10 mouse cellular contexts compared by ENCODE assay signal in genomic region chr2:31082639-31083038, GRCm38 (mm10). TPM values are rescaled to one million over a fixed set of nuclear protein-coding genes. Genes with fewer than 3 reads are reported as not detected.
DNase-seq lines count a peak whose midpoint lies in the region; ATAC-seq and TF ChIP-seq lines count a peak whose summit lies in the region.
"Had no signal": no experiment of that assay in that cellular context is flagged by ENCODE, and none has a peak within 500 bp of the region (broad histone marks: within the 10 kb centered on the region; RNA-seq: fewer than 3 reads in every experiment).

No protein-coding gene starts in this region.

- no peak overlapping the region for H3K4me3 ChIP-seq in kidney, adult 2 months (ENCODE audit: insufficient read depth, low read depth, low read length)
- H3K4me3 ChIP-seq in kidney, embryonic 15.5 days (replicated peaks): no peak overlapping the region
- H3K4me3 ChIP-seq in liver, embryonic 14.5 days (ENCODE audit: insufficient read depth in 1 of 2, low read depth in 2 of 2, low read length in 2 of 2): 0 out of 4 replicates have a peak overlapping the region, but pooled peaks of 1 of the 2 experiments have one; percentile 8
- no peak overlapping the region for H3K4me3 ChIP-seq in spleen, adult 2 months (ENCODE audit: extremely low read depth, insufficient read depth, insufficient read length)
- no peak overlapping the region for H3K4me3 ChIP-seq in forebrain, embryonic 10.5 days
- H3K4me3 ChIP-seq: limb, embryonic 12.5 days; neural tube, embryonic 15.5 days had no signal

- H3K9ac ChIP-seq in kidney, embryonic 15.5 days: no peak overlapping the region
- no peak overlapping the region; the same call in 1 of the 2 replicates for H3K9ac ChIP-seq in liver, embryonic 14.5 days (replicated peaks)
- H3K9ac ChIP-seq: limb, embryonic 12.5 days; neural tube, embryonic 15.5 days had no signal

- no peaks in the 10 kb centered on the region for H3K27me3 ChIP-seq in kidney, adult 2 months (replicated peaks; ENCODE audit: control insufficient read depth, insufficient read depth, low read length)
- no peaks in the 10 kb centered on the region for H3K27me3 ChIP-seq in kidney, embryonic 15.5 days
- no peaks in the 10 kb centered on the region for H3K27me3 ChIP-seq in liver, embryonic 14.5 days (ENCODE audit: control insufficient read depth, insufficient read depth, low read length)
- H3K27me3 ChIP-seq in spleen, adult 2 months (ENCODE audit: control insufficient read depth, insufficient read depth, low read length): no peaks in the 10 kb centered on the region
- H3K27me3 ChIP-seq in forebrain, embryonic 10.5 days (ENCODE audit: poor library complexity, severe bottlenecking): no peaks in the 10 kb centered on the region
- H3K27me3 ChIP-seq: limb, embryonic 12.5 days; neural tube, embryonic 15.5 days had no signal

- no peak for ATAC-seq in kidney, embryonic 15.5 days (replicated peaks; ENCODE audit: low FRiP score)
- peak; percentile 72 for ATAC-seq in liver, embryonic 14.5 days (ENCODE audit: insufficient read depth)
- no peak for ATAC-seq in frontal cortex, adult (ENCODE audit: low TSS enrichment)

- WGBS in kidney, adult 2 months: 83% methylated on average over 17 of the region's 17 CpGs
- 76% methylated on average over 17 of the region's 17 CpGs for WGBS in kidney, embryonic 15.5 days
- 26% methylated on average over 17 of the region's 17 CpGs for WGBS in liver, embryonic 14.5 days (ENCODE audit: insufficient replicate concordance)
- 19% methylated on average over 17 of the region's 17 CpGs for WGBS in spleen, adult 2 months
- WGBS in forebrain, embryonic 10.5 days: 90% methylated on average over 17 of the region's 17 CpGs

- peaks cover 7% of the 10 kb centered on the region; the same call in 1 of the 2 replicates for H3K4me1 ChIP-seq in kidney, adult 2 months (ENCODE audit: control insufficient read depth, insufficient read depth, low read length)
- H3K4me1 ChIP-seq in kidney, embryonic 15.5 days: peaks cover 16% of the 10 kb centered on the region
- H3K4me1 ChIP-seq in liver, embryonic 14.5 days (replicated peaks; ENCODE audit: control insufficient read depth in 2 of 2, insufficient read depth in 2 of 2, low read length in 1 of 2): peaks cover 3 to 32% of the 10 kb centered on the region in 2 experiments
- peaks cover 46% of the 10 kb centered on the region; the same call in 1 of the 2 replicates for H3K4me1 ChIP-seq in spleen, adult 2 months (ENCODE audit: control insufficient read depth, insufficient read depth, insufficient read length)
- peaks cover 20% of the 10 kb centered on the region for H3K4me1 ChIP-seq in forebrain, embryonic 10.5 days

- no peak for TF ChIP-seq CTCF in kidney, adult 2 months (conservative IDR thresholded peaks at IDR 0.05; ENCODE audit: insufficient read depth, insufficient read length, low read depth, low read length)
- TF ChIP-seq CTCF in liver, embryonic 14.5 days (IDR thresholded peaks at IDR 0.05; ENCODE audit: low read depth): no peak
- no peak for TF ChIP-seq CTCF in spleen, adult 2 months (IDR thresholded peaks at IDR 0.05; ENCODE audit: extremely low read depth, insufficient read depth, insufficient read length, insufficient replicate concordance)

- no peak for TF ChIP-seq EP300 in liver, embryonic 14.5 days (IDR thresholded peaks at IDR 0.05; ENCODE audit: low read depth)

- peak; percentile 50 for DNase-seq in kidney, adult 2 months
- DNase-seq in MEL-GATA-1-ER (ENCODE audit: extremely low read depth, low read depth): peak; percentile 37
- peak in 2 of 3 experiments; percentile 18 to 57 for DNase-seq in liver, embryonic 14.5 days (ENCODE audit: low read depth in 3 of 3, low spot score in 3 of 3)
- peak; percentile 85 to 93 for DNase-seq in spleen, adult 2 months (ENCODE audit: low read depth in 1 of 2, low spot score in 2 of 2)
- DNase-seq in Muller cell, postnatal 12 days (ENCODE audit: inconsistent ontology term): no peak
- DNase-seq in forebrain, embryonic 10.5 days (ENCODE audit: extremely low spot score, low spot score): no peak

- H3K4me2 ChIP-seq in kidney, embryonic 15.5 days: no peak overlapping the region
- H3K4me2 ChIP-seq in liver, embryonic 14.5 days (ENCODE audit: low read depth): peak overlapping the region; percentile 52
- H3K4me2 ChIP-seq: limb, embryonic 12.5 days; neural tube, embryonic 15.5 days had no signal

- no peak overlapping the region for H3K27ac ChIP-seq in kidney, adult 2 months (ENCODE audit: insufficient read depth, low read depth, low read length)
- H3K27ac ChIP-seq in kidney, embryonic 15.5 days: no peak overlapping the region
- no peak overlapping the region for H3K27ac ChIP-seq in liver, embryonic 14.5 days
- peak overlapping the region; percentile 91 for H3K27ac ChIP-seq in spleen, adult 2 months (ENCODE audit: insufficient read depth, low read length)
- no peak overlapping the region for H3K27ac ChIP-seq in forebrain, embryonic 10.5 days
- H3K27ac ChIP-seq: limb, embryonic 12.5 days; neural tube, embryonic 15.5 days had no signal

- no peaks in the 10 kb centered on the region; the same call in 1 of the 2 replicates for H3K36me3 ChIP-seq in kidney, adult 2 months (ENCODE audit: control insufficient read depth, insufficient read depth, low read length)
- peaks cover 49% of the 10 kb centered on the region for H3K36me3 ChIP-seq in kidney, embryonic 15.5 days
- H3K36me3 ChIP-seq in liver, embryonic 14.5 days (replicated peaks; ENCODE audit: control insufficient read depth, insufficient read depth, low read depth): no peaks in the 10 kb centered on the region
- H3K36me3 ChIP-seq in spleen, adult 2 months (ENCODE audit: control insufficient read depth, insufficient read depth, low read length): peaks cover 6% of the 10 kb centered on the region
- H3K36me3 ChIP-seq in forebrain, embryonic 10.5 days (replicated peaks): peaks cover 27% of the 10 kb centered on the region

- no peak for TF ChIP-seq POLR2A in kidney, adult 2 months (IDR thresholded peaks at IDR 0.05; ENCODE audit: low read depth, low read length)
- TF ChIP-seq POLR2A in spleen, adult 2 months (IDR thresholded peaks at IDR 0.05; ENCODE audit: low read depth, low read length): no peak

- H3K9me3 ChIP-seq in kidney, embryonic 15.5 days (replicated peaks): peaks cover 6% of the 10 kb centered on the region; the same call in 1 of the 2 replicates
- H3K9me3 ChIP-seq in liver, embryonic 14.5 days (ENCODE audit: control insufficient read depth, low read length): no peaks in the 10 kb centered on the region
- peaks cover 5% of the 10 kb centered on the region; the same call in 1 of the 2 replicates for H3K9me3 ChIP-seq in forebrain, embryonic 10.5 days
- H3K9me3 ChIP-seq: neural tube, embryonic 15.5 days had no signal

RNA-seq across cellular contexts. Expression of gene Fnbp1, which starts 59.2 kb away (rescaled TPM):
- polyA plus RNA-seq in kidney, adult 2 months (2012; rRNA removed): 21.1 and 23.9 TPM in 2 replicates
- 19.1 and 22.4 TPM in 2 replicates for polyA plus RNA-seq in kidney, embryonic 15.5 days (2015; fragmentation: Nextera tagmentation; extraction: Ambion mirVana)
- 4.8 and 6.4 TPM in 2 replicates for polyA plus RNA-seq in liver, embryonic 14.5 days (2012; rRNA removed)
- 3.9 and 4.3 TPM in 2 replicates for polyA plus RNA-seq in liver, embryonic 14.5 days (2014; fragmentation: Nextera tagmentation; extraction: Ambion mirVana)
- 78.7 and 92.4 TPM in 2 replicates for polyA plus RNA-seq in spleen, adult 2 months (2012; rRNA removed)
- 12.5 and 13.3 TPM in 2 replicates for polyA plus RNA-seq in forebrain, embryonic 10.5 days (2016; fragmentation: Nextera tagmentation; extraction: Ambion mirVana)

Comparison
In these comparisons a context has a peak if more than half of its experiments do, and no peak if none do; other contexts are left out.
1. DNase-seq: peak in kidney, adult 2 months (single experiment), MEL-GATA-1-ER (single experiment), liver, embryonic 14.5 days (2 of 3) and spleen, adult 2 months (2 of 2); none in Muller cell, postnatal 12 days (single experiment) and forebrain, embryonic 10.5 days (single experiment).